Mouse (Mus musculus): ENCODE results near the gene Nol10.

- TF ChIP-seq CTCF (IDR thresholded peaks at IDR 0.05; ENCODE audit: borderline replicate concordance, insufficient read depth, low read length) (no peak), POLR2A (IDR thresholded peaks at IDR 0.05; ENCODE audit: low read depth, low read length) (no peak)
Measured at GRCm38 (mm10) chr12:17426735-17427134, 78.5 kb downstream of the Nol10 start.
